Mouse (Mus musculus) forebrain, embryonic 16.5 days (tissue): ENCODE results near the gene Gm34653. TPM values are rescaled to one million over a fixed set of nuclear protein-coding genes. Genes with fewer than 3 reads are reported as not detected.
"Not testable (repeated sequence)": the region's sequence is repeated elsewhere in the genome, so short reads cannot be mapped to it uniquely, and the experiment has no call there.

Experiments
- ATAC-seq: fragments of 200-750 bp; cut with Nextera tagmentation; 2 replicates; pipeline ENCODE4 v1.8.0; 2017; ENCODE audit warnings: mild to moderate bottlenecking, moderate library complexity
- H3K27ac ChIP-seq: fragments of 300-500 bp; sonication (generic); 2 replicates; pipeline ENCODE4 v1.5.1; 2014; ENCODE audit warnings: low read length, control low read depth
- H3K27me3 ChIP-seq: fragments of 300-500 bp; sonication (generic); replicated peaks from 2 replicates; pipeline ENCODE4 v1.6.1; 2014; ENCODE audit warnings: low read length; ENCODE audit not compliant: control insufficient read depth, insufficient read depth
- H3K36me3 ChIP-seq: fragments of 300-500 bp; sonication (generic); 2 replicates; pipeline ENCODE4 v1.6.1; 2014; ENCODE audit not compliant: control insufficient read depth, insufficient read depth
- H3K4me1 ChIP-seq: fragments of 300-500 bp; sonication (generic); replicated peaks from 2 replicates; pipeline ENCODE4 v1.6.1; 2014; ENCODE audit warnings: low read length; ENCODE audit not compliant: control insufficient read depth, insufficient read depth
- H3K4me2 ChIP-seq: fragments of 300-500 bp; sonication (generic); 2 replicates; pipeline ENCODE4 v1.6.1; 2014; ENCODE audit warnings: mild to moderate bottlenecking, low read length, control low read depth
- H3K4me3 ChIP-seq: fragments of 300-500 bp; sonication (generic); replicated peaks from 2 replicates; pipeline ENCODE4 v1.5.1; 2014; ENCODE audit warnings: mild to moderate bottlenecking, low read length, control low read depth
- H3K9ac ChIP-seq: fragments of 300-500 bp; sonication (generic); replicated peaks from 2 replicates; pipeline ENCODE4 v1.6.1; 2014; ENCODE audit warnings: low read depth, low read length, control low read depth
- H3K9me3 ChIP-seq: fragments of 300-500 bp; sonication (generic); 2 replicates; pipeline ENCODE4 v1.6.1; 2016; ENCODE audit warnings: low read length; ENCODE audit not compliant: control insufficient read depth
- WGBS: fragments of 180-500 bp; shearing (Covaris S2); extraction: QIAGEN DNeasy Blood & Tissue Kit; methylation state at CpG from one replicate; pipeline ENCODE4 v1.1.7; 2014; 5-methylcytosine and 5-hydroxymethylcytosine counted together
- polyA plus RNA-seq: library from polyadenylated mRNA; unstranded; fragments of >200 nt; fragmentation: Nextera tagmentation; extraction: Ambion mirVana; gene quantifications from 2 replicates; pipeline ENCODE4 v1.2.1, GENCODE M21; 2015

Gm34653 gene
- polyA plus RNA-seq = not detected in 2 replicates

GRCm38 (mm10) chr2:34832766-34833457 is at the start of gene Gm34653:
Gm34653 (plus strand) TSS chr2:34833007.
- H3K27me3 ChIP-seq, H3K4me1 ChIP-seq, H3K9me3 ChIP-seq, H3K36me3 ChIP-seq, ATAC-seq, H3K4me3 ChIP-seq, H3K9ac ChIP-seq, H3K27ac ChIP-seq, H3K4me2 ChIP-seq: not testable (repeated sequence)
- WGBS = 73% methylated on average over 11 of the region's 11 CpGs

DNA sequence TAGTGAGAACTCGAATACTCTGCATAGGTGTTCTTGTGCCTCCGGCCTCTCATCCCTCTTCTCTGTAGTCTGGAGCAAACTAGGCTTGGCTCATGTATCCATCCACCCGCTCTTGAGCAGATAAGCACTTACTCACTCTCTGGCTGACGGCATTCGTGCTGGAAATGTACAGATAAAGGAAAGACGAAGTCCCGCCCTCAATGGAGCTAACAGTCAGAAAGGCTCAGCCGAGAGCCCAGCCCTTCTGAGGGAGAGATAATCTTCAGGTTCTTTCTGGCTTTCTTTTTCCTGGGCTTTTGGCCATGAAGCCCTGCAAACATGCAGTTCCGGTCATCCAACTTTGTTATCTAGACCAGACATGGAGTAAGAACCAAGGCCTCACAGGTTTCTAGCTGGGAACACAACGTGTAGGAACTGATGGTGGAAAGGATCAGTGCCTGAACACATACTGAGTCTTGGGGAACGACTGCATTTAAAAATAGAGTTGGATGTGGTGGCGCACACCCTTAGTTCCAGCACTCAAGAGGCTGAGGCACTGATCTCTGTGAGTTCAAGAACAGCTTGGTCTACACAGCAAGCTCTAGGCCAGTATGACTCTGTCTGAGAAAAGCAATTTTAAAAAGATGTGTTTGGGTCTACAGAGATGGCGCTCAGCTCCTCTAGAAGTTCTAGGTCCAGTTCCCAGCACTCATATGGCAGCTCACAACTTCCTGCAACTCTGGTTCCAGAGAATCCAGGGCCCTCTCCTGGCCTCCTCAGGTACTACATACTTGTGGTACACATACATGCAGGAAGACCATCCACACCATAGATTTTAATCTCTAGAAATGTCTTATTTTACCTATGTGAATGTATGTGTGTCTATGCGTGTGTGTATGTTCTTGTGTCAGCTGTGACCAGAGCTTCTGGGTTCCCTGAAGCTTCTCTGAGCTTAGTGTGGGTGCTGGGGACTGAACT is 49.5 kb upstream of the Gm34653 start:
- no peaks in the 10 kb centered on the region for H3K9me3 ChIP-seq
- H3K27ac ChIP-seq = no peak overlapping the region
- peaks cover 17% of the 10 kb centered on the region for H3K36me3 ChIP-seq
- no peaks in the 10 kb centered on the region for H3K4me1 ChIP-seq
- 91% methylated on average over 14 of the region's 14 CpGs for WGBS
- no peak for ATAC-seq
- no peaks in the 10 kb centered on the region for H3K27me3 ChIP-seq
- H3K4me2 ChIP-seq = no peak overlapping the region
- H3K9ac ChIP-seq = no peak overlapping the region
- no peak overlapping the region for H3K4me3 ChIP-seq

GRCm38 (mm10) chr2:34784085-34784484 is 48.7 kb upstream of the Gm34653 start:
- Histone ChIP-seq H3K9ac (no peak overlapping the region), H3K36me3 (peaks cover 17% of the 10 kb centered on the region), H3K4me1 (no peaks in the 10 kb centered on the region), H3K27ac (no peak overlapping the region), H3K4me3 (no peak overlapping the region), H3K27me3 (no peaks in the 10 kb centered on the region), H3K4me2 (no peak overlapping the region), H3K9me3 (no peaks in the 10 kb centered on the region)
- ATAC-seq = no peak
- WGBS = 70% methylated on average over 2 of the region's 2 CpGs

- no peak for ATAC-seq
- Histone ChIP-seq H3K27ac (no peak overlapping the region), H3K36me3 (peaks cover under 1% of the 10 kb centered on the region; the same call in 1 of the 2 replicates), H3K4me2 (no peak overlapping the region), H3K4me3 (no peak overlapping the region), H3K9ac (no peak overlapping the region), H3K4me1 (no peaks in the 10 kb centered on the region), H3K27me3 (no peaks in the 10 kb centered on the region), H3K9me3 (no peaks in the 10 kb centered on the region)
- 92% methylated on average over 8 of the region's 8 CpGs for WGBS
These were observed 42.5 kb upstream of the Gm34653 start for GRCm38 (mm10) chr2:34790282-34790681.

DNA sequence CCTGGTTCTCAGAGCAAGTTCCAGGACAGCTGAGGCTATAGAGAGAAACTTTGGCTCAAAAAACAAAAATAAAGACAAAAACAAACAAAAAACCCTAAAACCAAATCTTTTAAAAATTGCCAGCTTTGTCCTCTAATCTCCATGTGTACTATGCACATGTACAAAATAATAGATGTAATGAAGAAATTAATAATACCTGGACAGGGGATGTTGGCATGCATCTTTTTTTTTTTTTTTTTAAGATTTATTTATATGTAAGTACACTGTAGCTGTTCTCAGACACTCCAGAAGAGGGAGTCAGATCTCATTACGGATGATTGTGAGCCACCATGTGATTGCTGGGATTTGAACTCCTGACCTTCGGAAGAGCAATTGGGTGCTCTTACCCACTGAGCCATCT is 40.3 kb upstream of the Gm34653 start:
- not testable (repeated sequence) for H3K9ac ChIP-seq, H3K4me1 ChIP-seq, H3K27me3 ChIP-seq, H3K9me3 ChIP-seq, H3K4me3 ChIP-seq, H3K27ac ChIP-seq, ATAC-seq, H3K4me2 ChIP-seq, H3K36me3 ChIP-seq
- WGBS = 81% methylated on average over 2 of the region's 2 CpGs

GRCm38 (mm10) chr2:34794511-34794910 is 38.3 kb upstream of the Gm34653 start:
- Histone ChIP-seq H3K4me3 (no peak overlapping the region), H3K4me1 (peaks cover 5% of the 10 kb centered on the region), H3K4me2 (no peak overlapping the region), H3K36me3 (no peaks in the 10 kb centered on the region), H3K9me3 (no peaks in the 10 kb centered on the region), H3K9ac (no peak overlapping the region), H3K27me3 (no peaks in the 10 kb centered on the region), H3K27ac (no peak overlapping the region)
- ATAC-seq = no peak
- WGBS = 98% methylated on average over 2 of the region's 2 CpGs

- Histone ChIP-seq H3K27ac (no peak overlapping the region), H3K9me3 (no peaks in the 10 kb centered on the region), H3K4me3 (no peak overlapping the region), H3K27me3 (no peaks in the 10 kb centered on the region), H3K4me2 (no peak overlapping the region), H3K36me3 (no peaks in the 10 kb centered on the region), H3K9ac (no peak overlapping the region), H3K4me1 (peaks cover 8% of the 10 kb centered on the region)
- ATAC-seq = no peak
- 94% methylated on average over 7 of the region's 7 CpGs for WGBS
These were observed 37.4 kb upstream of the Gm34653 start for GRCm38 (mm10) chr2:34795426-34795825.

DNA sequence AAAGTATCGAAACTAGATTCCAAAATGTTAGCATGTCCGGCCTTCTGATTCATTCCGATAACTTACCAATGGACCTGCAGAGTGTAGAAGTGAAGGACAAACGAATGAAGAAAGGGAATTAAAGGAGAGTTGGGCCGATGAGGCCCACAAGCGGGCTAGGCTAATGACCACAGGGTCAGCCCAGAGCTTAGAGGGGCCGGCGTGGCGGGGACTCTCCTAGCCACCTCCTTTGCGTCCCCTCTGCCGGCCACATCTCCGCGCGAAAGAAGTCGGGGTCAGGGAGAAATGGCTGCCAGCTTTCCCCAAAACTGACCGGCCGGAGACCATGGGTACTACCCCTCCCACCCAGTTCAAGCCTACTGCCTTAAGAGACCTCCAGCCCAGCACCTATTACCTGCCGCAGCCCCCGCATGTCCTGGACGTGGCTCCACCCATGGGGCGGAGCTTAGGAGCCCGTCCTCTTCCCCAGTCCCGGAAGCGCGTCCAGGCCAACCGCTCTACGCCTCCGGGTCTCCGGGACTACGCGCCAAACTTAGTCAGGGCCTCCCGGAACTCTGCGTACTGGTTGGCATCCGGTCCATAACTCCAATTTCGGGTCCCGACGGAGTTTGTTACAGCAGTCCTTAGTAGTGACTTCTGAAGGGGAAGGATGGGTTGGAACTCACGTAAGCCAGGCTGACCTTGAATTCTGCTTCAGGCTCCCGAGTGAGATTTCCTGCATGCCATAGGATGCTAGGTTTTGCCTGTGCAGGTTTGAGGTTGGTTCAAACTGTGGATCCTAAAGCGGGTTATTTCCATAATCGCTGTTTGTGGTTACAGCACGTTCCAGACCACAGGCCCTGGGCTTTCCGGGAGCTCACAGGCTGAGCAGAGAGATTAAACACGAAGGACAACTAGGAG is 33.2 kb upstream of the Gm34653 start, which contains the start of gene Rabepk:
Gene Rabepk (minus strand): TSS at position 556 of the 900 bp plus-strand sequence.
- Histone ChIP-seq H3K9me3 (no peaks in the 10 kb centered on the region), H3K4me3 (peak within 1 kb of the TSS; percentile 60), H3K27ac (peak within 1 kb of the TSS; percentile 13; the same call in 1 of the 2 replicates), H3K36me3 (no peaks in the 10 kb centered on the region), H3K27me3 (no peaks in the 10 kb centered on the region), H3K4me1 (peaks cover 20% of the 10 kb centered on the region), H3K4me2 (peak within 1 kb of the TSS; percentile 93), H3K9ac (peak within 1 kb of the TSS; percentile 69)
- ATAC-seq = peak; percentile 48
- 4% methylated on average over 44 of the region's 44 CpGs for WGBS
